Mouse (Mus musculus): ENCODE measurements at regions not wholly inside any gene's neighbourhood (a gene's known extent, or its start where the extent isn't known, plus 50 kb on each side); places are given as distances from the start of the nearest gene placed in this dataset.

- no peaks in the 10 kb centered on the region for H3K27me3 ChIP-seq (ENCODE audit: control insufficient read depth, insufficient read depth, low read length)
- no peak overlapping the region for H3K27ac ChIP-seq (ENCODE audit: low read depth, low read length)
- no peak for ATAC-seq (ENCODE audit: low FRiP score)
- DNase-seq (ENCODE audit: low spot score, missing footprints): no peak
- H3K4me2 ChIP-seq: no peak overlapping the region
- H3K9ac ChIP-seq (ENCODE audit: low read length): no peak overlapping the region
- no peak overlapping the region for H3K4me3 ChIP-seq (ENCODE audit: low read depth, low read length)
- H3K36me3 ChIP-seq (ENCODE audit: control insufficient read depth, insufficient read depth, low read length): no peaks in the 10 kb centered on the region
- no peaks in the 10 kb centered on the region for H3K4me1 ChIP-seq (ENCODE audit: control insufficient read depth, insufficient read depth, low read length)
- WGBS: 82% methylated on average over 4 of the region's 4 CpGs
- H3K9me3 ChIP-seq (ENCODE audit: control insufficient read depth, low read length): no peaks in the 10 kb centered on the region
Measured at GRCm38 (mm10) chr16:74597735-74598340, 186.2 kb upstream of the Robo2 start.

GRCm38 (mm10) chr16:74591896-74592295, 180.3 kb upstream of the Robo2 start:
- Histone ChIP-seq H3K4me3 (ENCODE audit: low read depth, low read length) (no peak overlapping the region), H3K4me2 (no peak overlapping the region), H3K27me3 (ENCODE audit: control insufficient read depth, insufficient read depth, low read length) (no peaks in the 10 kb centered on the region), H3K27ac (ENCODE audit: low read depth, low read length) (no peak overlapping the region), H3K9me3 (ENCODE audit: control insufficient read depth, low read length) (no peaks in the 10 kb centered on the region), H3K9ac (ENCODE audit: low read length) (no peak overlapping the region), H3K4me1 (ENCODE audit: control insufficient read depth, insufficient read depth, low read length) (no peaks in the 10 kb centered on the region), H3K36me3 (ENCODE audit: control insufficient read depth, insufficient read depth, low read length) (no peaks in the 10 kb centered on the region)
- WGBS: 82% methylated on average over 4 of the region's 4 CpGs
- DNase-seq (ENCODE audit: low spot score, missing footprints) (no peak), ATAC-seq (ENCODE audit: low FRiP score) (no peak)

DNA sequence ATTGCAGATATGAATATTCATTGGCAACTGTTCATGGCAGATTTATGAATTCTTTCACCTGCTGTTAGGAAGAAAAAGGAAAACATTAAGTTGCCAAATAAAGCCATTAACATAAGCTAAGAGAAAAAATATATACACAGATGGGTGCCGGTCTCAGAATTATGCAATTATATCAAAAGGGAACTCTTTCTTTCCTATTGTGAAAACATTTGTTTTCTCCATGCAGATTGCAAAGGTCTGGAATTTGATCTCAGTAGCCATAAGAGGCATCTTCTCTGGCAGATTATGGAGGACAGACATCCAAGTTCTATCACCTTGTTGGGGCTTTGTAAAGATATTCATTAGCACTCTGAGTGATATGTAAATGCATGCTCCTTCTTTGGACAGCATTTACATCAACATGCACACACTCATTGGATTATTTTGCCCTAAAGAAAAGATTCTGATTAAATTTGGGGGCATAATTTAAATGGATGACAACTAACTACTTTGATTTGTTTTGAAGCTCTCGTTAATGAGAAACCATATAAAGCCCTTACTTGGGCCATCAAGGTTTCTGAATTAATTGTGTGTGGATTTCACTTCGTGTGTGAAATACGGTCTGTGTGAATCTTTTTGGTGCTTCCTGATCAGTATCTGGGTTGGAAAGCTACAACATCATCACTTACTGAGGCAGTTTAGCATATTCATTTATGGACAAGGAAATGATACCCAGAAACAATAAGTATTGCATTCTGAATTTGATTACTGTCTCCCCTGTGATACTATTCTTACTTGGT, 171.2 kb upstream of the Robo2 start:
- Histone ChIP-seq H3K4me3 (ENCODE audit: low read depth, low read length) (no peak overlapping the region), H3K4me2 (no peak overlapping the region), H3K4me1 (ENCODE audit: control insufficient read depth, insufficient read depth, low read length) (no peaks in the 10 kb centered on the region), H3K9ac (ENCODE audit: low read length) (no peak overlapping the region), H3K27me3 (ENCODE audit: control insufficient read depth, insufficient read depth, low read length) (no peaks in the 10 kb centered on the region), H3K27ac (ENCODE audit: low read depth, low read length) (no peak overlapping the region), H3K9me3 (ENCODE audit: control insufficient read depth, low read length) (no peaks in the 10 kb centered on the region), H3K36me3 (ENCODE audit: control insufficient read depth, insufficient read depth, low read length) (no peaks in the 10 kb centered on the region)
- ATAC-seq (ENCODE audit: low FRiP score): no peak
- DNase-seq (ENCODE audit: low spot score, missing footprints): no peak
- WGBS: 94% methylated on average over 4 of the region's 4 CpGs

GRCm38 (mm10) chr16:74548374-74548773, 136.7 kb upstream of the Robo2 start:
- no peak for ATAC-seq (ENCODE audit: low FRiP score)

GRCm38 (mm10) chr16:74530531-74530930, 118.9 kb upstream of the Robo2 start:
- Histone ChIP-seq H3K4me1 (ENCODE audit: control insufficient read depth, insufficient read depth, low read length) (no peaks in the 10 kb centered on the region), H3K4me2 (no peak overlapping the region), H3K36me3 (ENCODE audit: control insufficient read depth, insufficient read depth, low read length) (no peaks in the 10 kb centered on the region), H3K27ac (ENCODE audit: low read depth, low read length) (no peak overlapping the region), H3K9me3 (ENCODE audit: control insufficient read depth, low read length) (no peaks in the 10 kb centered on the region), H3K27me3 (ENCODE audit: control insufficient read depth, insufficient read depth, low read length) (no peaks in the 10 kb centered on the region), H3K9ac (ENCODE audit: low read length) (no peak overlapping the region), H3K4me3 (ENCODE audit: low read depth, low read length) (no peak overlapping the region)
- ATAC-seq (ENCODE audit: low FRiP score) (no peak), DNase-seq (ENCODE audit: low spot score, missing footprints) (no peak)
- WGBS: 78% methylated on average over 2 of the region's 2 CpGs

More at GRCm38 (mm10) chr16:74548374-74548773, 136.7 kb upstream of the Robo2 start:
- H3K4me2 ChIP-seq: no peak overlapping the region
- WGBS: 86% methylated on average over 5 of the region's 5 CpGs
- DNase-seq (ENCODE audit: low spot score, missing footprints): no peak
- no peaks in the 10 kb centered on the region for H3K36me3 ChIP-seq (ENCODE audit: control insufficient read depth, insufficient read depth, low read length)
- no peaks in the 10 kb centered on the region for H3K4me1 ChIP-seq (ENCODE audit: control insufficient read depth, insufficient read depth, low read length)
- no peak overlapping the region for H3K9ac ChIP-seq (ENCODE audit: low read length)
- no peak overlapping the region for H3K27ac ChIP-seq (ENCODE audit: low read depth, low read length)
- no peaks in the 10 kb centered on the region for H3K27me3 ChIP-seq (ENCODE audit: control insufficient read depth, insufficient read depth, low read length)
- H3K4me3 ChIP-seq (ENCODE audit: low read depth, low read length): no peak overlapping the region
- no peaks in the 10 kb centered on the region for H3K9me3 ChIP-seq (ENCODE audit: control insufficient read depth, low read length)

GRCm38 (mm10) chr16:74528245-74528644, 116.6 kb upstream of the Robo2 start:
- no peak overlapping the region for H3K27ac ChIP-seq (ENCODE audit: low read depth, low read length)
- H3K9ac ChIP-seq (ENCODE audit: low read length): no peak overlapping the region
- H3K36me3 ChIP-seq (ENCODE audit: control insufficient read depth, insufficient read depth, low read length): no peaks in the 10 kb centered on the region
- H3K4me1 ChIP-seq (ENCODE audit: control insufficient read depth, insufficient read depth, low read length): no peaks in the 10 kb centered on the region
- no peak overlapping the region for H3K4me2 ChIP-seq
- H3K27me3 ChIP-seq (ENCODE audit: control insufficient read depth, insufficient read depth, low read length): no peaks in the 10 kb centered on the region
- H3K9me3 ChIP-seq (ENCODE audit: control insufficient read depth, low read length): no peaks in the 10 kb centered on the region
- no peak overlapping the region for H3K4me3 ChIP-seq (ENCODE audit: low read depth, low read length)
- ATAC-seq (ENCODE audit: low FRiP score): no peak
- DNase-seq (ENCODE audit: low spot score, missing footprints): no peak
- 42% methylated on average over 3 of the region's 3 CpGs for WGBS

DNA sequence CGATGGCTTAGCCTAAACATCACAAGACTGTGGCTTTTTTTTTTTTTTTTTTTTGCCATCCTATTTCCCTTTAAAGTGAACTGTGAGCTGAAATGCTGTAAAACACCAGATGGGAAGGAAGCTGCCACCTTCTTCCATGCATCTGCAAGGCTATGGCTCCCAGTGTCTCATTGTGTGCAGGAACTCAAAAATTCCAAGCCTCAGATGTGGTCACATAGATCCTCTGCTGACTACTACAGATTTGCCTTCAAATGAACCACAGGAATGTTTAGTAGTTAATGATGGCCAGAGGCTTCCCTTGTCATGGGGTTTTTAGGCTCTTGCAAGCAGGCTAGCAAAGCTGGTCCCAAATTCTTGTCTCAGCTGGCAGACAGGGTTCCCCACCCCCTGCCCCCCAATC, 114.9 kb upstream of the Robo2 start:
- no peaks in the 10 kb centered on the region for H3K4me1 ChIP-seq (ENCODE audit: control insufficient read depth, insufficient read depth, low read length)
- WGBS: 61% methylated on average over 1 of the region's 1 CpGs
- H3K9ac ChIP-seq (ENCODE audit: low read length): no peak overlapping the region
- H3K27me3 ChIP-seq (ENCODE audit: control insufficient read depth, insufficient read depth, low read length): no peaks in the 10 kb centered on the region
- DNase-seq (ENCODE audit: low spot score, missing footprints): no peak
- H3K4me3 ChIP-seq (ENCODE audit: low read depth, low read length): no peak overlapping the region
- H3K4me2 ChIP-seq: no peak overlapping the region
- no peak for ATAC-seq (ENCODE audit: low FRiP score)
- H3K9me3 ChIP-seq (ENCODE audit: control insufficient read depth, low read length): no peaks in the 10 kb centered on the region
- H3K27ac ChIP-seq (ENCODE audit: low read depth, low read length): no peak overlapping the region
- no peaks in the 10 kb centered on the region for H3K36me3 ChIP-seq (ENCODE audit: control insufficient read depth, insufficient read depth, low read length)

GRCm38 (mm10) chr16:74520501-74520900, 108.9 kb upstream of the Robo2 start:
- Histone ChIP-seq H3K9ac (ENCODE audit: low read length) (no peak overlapping the region), H3K36me3 (ENCODE audit: control insufficient read depth, insufficient read depth, low read length) (no peaks in the 10 kb centered on the region), H3K4me1 (ENCODE audit: control insufficient read depth, insufficient read depth, low read length) (no peaks in the 10 kb centered on the region), H3K27ac (ENCODE audit: low read depth, low read length) (no peak overlapping the region), H3K27me3 (ENCODE audit: control insufficient read depth, insufficient read depth, low read length) (no peaks in the 10 kb centered on the region), H3K9me3 (ENCODE audit: control insufficient read depth, low read length) (no peaks in the 10 kb centered on the region), H3K4me2 (no peak overlapping the region), H3K4me3 (ENCODE audit: low read depth, low read length) (no peak overlapping the region)
- 82% methylated on average over 4 of the region's 4 CpGs for WGBS
- DNase-seq (ENCODE audit: low spot score, missing footprints) (no peak), ATAC-seq (ENCODE audit: low FRiP score) (no peak)

GRCm38 (mm10) chr16:74517888-74518287, 106.3 kb upstream of the Robo2 start:
- no peak overlapping the region for H3K27ac ChIP-seq (ENCODE audit: low read depth, low read length)
- DNase-seq (ENCODE audit: low spot score, missing footprints): no peak
- no peak for ATAC-seq (ENCODE audit: low FRiP score)
- WGBS: 100% methylated on average over 1 of the region's 1 CpGs
- no peak overlapping the region for H3K4me2 ChIP-seq
- H3K27me3 ChIP-seq (ENCODE audit: control insufficient read depth, insufficient read depth, low read length): no peaks in the 10 kb centered on the region
- H3K4me1 ChIP-seq (ENCODE audit: control insufficient read depth, insufficient read depth, low read length): no peaks in the 10 kb centered on the region
- no peak overlapping the region for H3K9ac ChIP-seq (ENCODE audit: low read length)
- no peak overlapping the region for H3K4me3 ChIP-seq (ENCODE audit: low read depth, low read length)
- H3K36me3 ChIP-seq (ENCODE audit: control insufficient read depth, insufficient read depth, low read length): no peaks in the 10 kb centered on the region
- H3K9me3 ChIP-seq (ENCODE audit: control insufficient read depth, low read length): no peaks in the 10 kb centered on the region

All from midbrain, embryonic 11.5 days (tissue).